Mouse (Mus musculus): ENCODE results near the gene Usp7. TPM values are rescaled to one million over a fixed set of nuclear protein-coding genes. Genes with fewer than 3 reads are reported as not detected.

Usp7 gene
- polyA plus RNA-seq, 1 experiment, result not detected

DNA sequence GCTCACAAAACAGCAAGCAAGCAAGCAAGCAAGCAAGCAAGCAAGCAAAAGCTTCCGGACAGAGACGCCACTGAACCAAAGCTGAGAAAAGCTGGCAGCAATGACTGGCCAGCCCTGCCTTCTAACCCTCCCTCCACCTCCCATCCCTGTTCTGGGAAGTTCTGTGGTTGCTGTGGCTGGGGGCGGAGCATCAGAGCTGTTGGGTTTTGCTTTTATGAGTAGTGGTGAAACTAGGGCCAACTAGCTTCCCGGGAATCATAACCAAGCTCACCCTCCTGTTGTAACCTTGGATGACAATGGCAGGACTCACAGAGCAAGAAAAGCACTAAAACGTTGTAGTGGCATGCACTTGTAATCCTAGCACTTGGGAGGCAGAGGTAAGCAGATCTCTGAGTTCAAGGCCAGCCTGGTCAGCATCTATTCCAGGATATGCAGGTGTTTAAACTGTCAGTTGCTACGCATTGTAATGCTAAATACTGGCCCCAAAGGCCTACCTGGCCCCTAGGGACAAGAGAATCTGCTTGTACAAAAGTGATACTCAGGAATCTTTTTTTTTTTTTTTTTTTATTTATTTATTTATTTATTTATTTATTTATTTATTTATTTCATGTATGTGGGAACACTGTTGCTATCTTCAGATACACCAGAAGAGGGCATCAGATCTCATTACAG lies 43.8 kb downstream of the Usp7 start:
- Histone ChIP-seq H3K27ac (ENCODE audit: insufficient read depth, low read depth, low read length) (no peak overlapping the region), H3K4me1 (ENCODE audit: control insufficient read depth, insufficient read depth, low read length) (no peaks in the 10 kb centered on the region), H3K4me3 (ENCODE audit: insufficient read depth, low read depth, low read length) (no peak overlapping the region)
- 80% methylated on average over 6 of the region's 6 CpGs for WGBS
- TF ChIP-seq POLR2A (IDR thresholded peaks at IDR 0.05; ENCODE audit: insufficient read depth, low read depth, low read length), result no peak

DNA sequence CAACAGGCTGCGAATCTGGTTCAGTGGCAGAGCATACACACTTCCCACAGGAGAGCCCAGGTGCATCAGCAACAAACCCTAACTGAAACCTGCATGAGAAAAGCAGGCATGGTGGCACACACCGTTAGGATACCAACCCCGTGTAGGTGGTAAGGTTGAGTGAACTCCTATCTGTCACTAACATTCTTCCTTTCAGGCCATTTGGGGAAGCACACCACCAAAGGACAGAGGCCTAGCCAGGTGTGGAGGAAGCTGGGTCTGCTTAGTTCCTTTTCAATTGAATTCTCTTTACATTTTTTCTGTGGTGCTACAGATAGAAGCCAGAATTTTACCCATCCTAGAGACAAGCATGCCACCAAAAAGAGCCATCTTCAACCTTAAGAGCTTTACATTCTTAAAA lies 44.3 kb downstream of the Usp7 start:
- 94% methylated on average over 3 of the region's 3 CpGs for WGBS
- H3K4me3 ChIP-seq (ENCODE audit: insufficient read depth, low read depth, low read length), result no peak overlapping the region
- H3K27ac ChIP-seq (ENCODE audit: insufficient read depth, low read depth, low read length), result no peak overlapping the region
- no peak for TF ChIP-seq POLR2A (IDR thresholded peaks at IDR 0.05; ENCODE audit: insufficient read depth, low read depth, low read length)
- no peak for TF ChIP-seq CTCF (IDR thresholded peaks at IDR 0.05; ENCODE audit: insufficient read depth, low read depth, low read length)
- no peaks in the 10 kb centered on the region for H3K4me1 ChIP-seq (ENCODE audit: control insufficient read depth, insufficient read depth, low read length)

DNA sequence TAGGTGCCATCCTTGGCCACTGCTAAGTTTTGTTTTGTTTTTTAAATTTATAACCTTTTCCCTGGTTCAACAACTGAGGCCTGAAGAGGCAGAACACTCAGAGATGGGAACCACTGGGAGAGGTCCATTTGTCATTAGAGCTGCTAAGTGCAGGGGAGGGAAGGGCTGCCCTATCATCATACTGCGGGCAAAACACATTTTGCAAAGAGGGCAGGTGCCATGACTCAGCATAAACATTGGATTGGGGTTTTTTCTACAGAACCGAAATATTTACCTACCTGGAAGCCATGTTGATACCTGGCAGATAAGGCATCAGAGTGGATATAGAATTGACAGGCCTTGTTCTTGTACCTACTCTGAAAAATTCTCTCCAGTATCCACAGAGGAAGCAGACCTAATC lies 45.6 kb downstream of the Usp7 start:
- TF ChIP-seq CTCF (IDR thresholded peaks at IDR 0.05; ENCODE audit: insufficient read depth, low read depth, low read length) (no peak), POLR2A (IDR thresholded peaks at IDR 0.05; ENCODE audit: insufficient read depth, low read depth, low read length) (no peak)
- Histone ChIP-seq H3K27ac (ENCODE audit: insufficient read depth, low read depth, low read length) (no peak overlapping the region), H3K4me3 (ENCODE audit: insufficient read depth, low read depth, low read length) (no peak overlapping the region), H3K4me1 (ENCODE audit: control insufficient read depth, insufficient read depth, low read length) (no peaks in the 10 kb centered on the region)
- WGBS, result 84% methylated on average over 2 of the region's 2 CpGs

DNA sequence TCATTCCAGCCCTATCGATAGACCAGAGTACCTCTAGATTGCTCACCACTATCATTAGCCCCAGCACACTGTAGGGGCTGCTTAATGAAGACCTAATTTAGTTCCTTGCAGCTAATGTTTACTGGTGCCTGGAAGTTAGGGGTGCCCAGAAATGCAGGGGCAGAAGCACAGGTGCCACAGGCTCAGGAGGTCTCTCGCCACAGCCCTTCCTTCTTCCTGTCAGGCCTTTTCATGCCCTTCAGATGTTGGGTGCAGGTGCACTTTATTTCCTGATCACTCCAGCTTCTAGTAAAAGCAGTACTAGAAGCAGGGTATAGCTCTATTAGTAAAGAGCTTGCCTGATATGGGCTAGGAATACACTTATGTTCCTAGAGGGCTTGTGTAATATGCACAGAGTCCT lies 46.4 kb downstream of the Usp7 start:
- WGBS, result 80% methylated on average over 2 of the region's 2 CpGs
- TF ChIP-seq POLR2A (IDR thresholded peaks at IDR 0.05; ENCODE audit: insufficient read depth, low read depth, low read length) (no peak), CTCF (IDR thresholded peaks at IDR 0.05; ENCODE audit: insufficient read depth, low read depth, low read length) (no peak)
- no peak overlapping the region for H3K27ac ChIP-seq (ENCODE audit: insufficient read depth, low read depth, low read length)
- no peaks in the 10 kb centered on the region for H3K4me1 ChIP-seq (ENCODE audit: control insufficient read depth, insufficient read depth, low read length)
- H3K4me3 ChIP-seq (ENCODE audit: insufficient read depth, low read depth, low read length), result no peak overlapping the region

DNA sequence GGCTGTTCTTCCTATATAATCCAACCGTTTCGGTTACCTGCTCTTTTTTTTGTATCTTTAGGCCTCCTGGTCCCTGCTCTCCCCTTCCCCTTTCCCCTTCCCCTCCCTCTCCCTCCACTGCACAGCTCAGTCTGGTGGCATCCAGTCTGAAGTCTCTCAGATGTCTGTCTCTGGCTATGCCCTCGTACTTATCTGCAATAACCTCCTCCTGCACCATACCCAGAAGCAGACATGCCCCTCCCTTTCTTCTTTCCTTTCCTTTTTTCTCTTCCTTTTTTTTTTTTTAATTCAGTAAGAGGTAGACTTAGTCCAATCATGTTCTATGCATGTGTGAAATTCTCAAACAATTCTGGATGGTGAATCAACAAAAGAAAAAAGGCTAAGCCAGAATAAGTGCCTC lies 48.1 kb downstream of the Usp7 start:
- 78% methylated on average over 3 of the region's 3 CpGs for WGBS
- no peak overlapping the region for H3K27ac ChIP-seq (ENCODE audit: insufficient read depth, low read depth, low read length)
- no peaks in the 10 kb centered on the region for H3K4me1 ChIP-seq (ENCODE audit: control insufficient read depth, insufficient read depth, low read length)
- no peak for TF ChIP-seq CTCF (IDR thresholded peaks at IDR 0.05; ENCODE audit: insufficient read depth, low read depth, low read length)
- TF ChIP-seq POLR2A (IDR thresholded peaks at IDR 0.05; ENCODE audit: insufficient read depth, low read depth, low read length), result no peak
- no peak overlapping the region for H3K4me3 ChIP-seq (ENCODE audit: insufficient read depth, low read depth, low read length)

DNA sequence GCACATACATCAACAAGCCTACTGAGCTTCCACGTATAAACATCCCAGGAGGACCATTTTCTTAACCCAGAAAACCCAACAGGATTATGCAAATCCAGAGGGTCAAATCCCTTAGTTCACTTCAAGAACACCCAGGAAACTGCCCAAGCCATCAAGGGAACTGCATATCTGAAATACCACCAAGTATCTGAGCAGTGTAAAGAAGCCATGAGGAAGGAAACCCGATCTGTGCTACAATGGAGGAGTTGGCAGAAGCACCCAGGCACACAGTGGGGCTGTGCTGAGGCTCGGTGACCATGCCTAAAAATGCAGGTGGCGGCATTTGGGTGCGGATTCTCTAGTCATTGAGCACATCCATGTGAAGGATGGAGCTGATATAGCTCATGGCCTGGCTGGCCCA lies 50.4 kb downstream of the Usp7 start:
- Histone ChIP-seq H3K4me3 (ENCODE audit: insufficient read depth, low read depth, low read length) (no peak overlapping the region), H3K27ac (ENCODE audit: insufficient read depth, low read depth, low read length) (no peak overlapping the region), H3K4me1 (ENCODE audit: control insufficient read depth, insufficient read depth, low read length) (no peaks in the 10 kb centered on the region)
- 82% methylated on average over 5 of the region's 5 CpGs for WGBS
- TF ChIP-seq CTCF (IDR thresholded peaks at IDR 0.05; ENCODE audit: insufficient read depth, low read depth, low read length) (no peak), POLR2A (IDR thresholded peaks at IDR 0.05; ENCODE audit: insufficient read depth, low read depth, low read length) (no peak)

DNA sequence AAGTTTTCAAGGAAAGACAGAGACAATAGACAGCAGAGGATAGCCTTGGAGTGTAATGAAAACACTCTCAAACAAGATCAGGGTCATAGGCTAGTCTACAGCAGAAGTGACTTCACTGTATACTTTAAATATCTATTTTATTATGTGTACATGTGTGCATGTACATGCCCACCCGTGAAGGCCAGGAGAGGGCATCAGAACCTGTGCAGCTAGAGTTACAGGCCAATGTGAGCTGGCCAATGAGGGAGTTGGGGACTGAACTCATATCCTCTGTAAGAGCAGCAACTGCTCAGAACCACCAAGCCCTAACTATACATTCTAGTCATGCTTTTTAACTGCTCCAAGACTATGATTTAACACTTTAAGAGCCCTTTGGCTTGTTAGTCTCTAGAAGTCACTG lies 51.0 kb downstream of the Usp7 start:
- Histone ChIP-seq H3K27ac (ENCODE audit: insufficient read depth, low read depth, low read length) (no peak overlapping the region), H3K4me3 (ENCODE audit: insufficient read depth, low read depth, low read length) (no peak overlapping the region), H3K4me1 (ENCODE audit: control insufficient read depth, insufficient read depth, low read length) (peaks cover under 1% of the 10 kb centered on the region; the same call in 1 of the 2 replicates)
- TF ChIP-seq POLR2A (IDR thresholded peaks at IDR 0.05; ENCODE audit: insufficient read depth, low read depth, low read length) (no peak), CTCF (IDR thresholded peaks at IDR 0.05; ENCODE audit: insufficient read depth, low read depth, low read length) (no peak)
- WGBS, result 63% methylated on average over 1 of the region's 1 CpGs

DNA sequence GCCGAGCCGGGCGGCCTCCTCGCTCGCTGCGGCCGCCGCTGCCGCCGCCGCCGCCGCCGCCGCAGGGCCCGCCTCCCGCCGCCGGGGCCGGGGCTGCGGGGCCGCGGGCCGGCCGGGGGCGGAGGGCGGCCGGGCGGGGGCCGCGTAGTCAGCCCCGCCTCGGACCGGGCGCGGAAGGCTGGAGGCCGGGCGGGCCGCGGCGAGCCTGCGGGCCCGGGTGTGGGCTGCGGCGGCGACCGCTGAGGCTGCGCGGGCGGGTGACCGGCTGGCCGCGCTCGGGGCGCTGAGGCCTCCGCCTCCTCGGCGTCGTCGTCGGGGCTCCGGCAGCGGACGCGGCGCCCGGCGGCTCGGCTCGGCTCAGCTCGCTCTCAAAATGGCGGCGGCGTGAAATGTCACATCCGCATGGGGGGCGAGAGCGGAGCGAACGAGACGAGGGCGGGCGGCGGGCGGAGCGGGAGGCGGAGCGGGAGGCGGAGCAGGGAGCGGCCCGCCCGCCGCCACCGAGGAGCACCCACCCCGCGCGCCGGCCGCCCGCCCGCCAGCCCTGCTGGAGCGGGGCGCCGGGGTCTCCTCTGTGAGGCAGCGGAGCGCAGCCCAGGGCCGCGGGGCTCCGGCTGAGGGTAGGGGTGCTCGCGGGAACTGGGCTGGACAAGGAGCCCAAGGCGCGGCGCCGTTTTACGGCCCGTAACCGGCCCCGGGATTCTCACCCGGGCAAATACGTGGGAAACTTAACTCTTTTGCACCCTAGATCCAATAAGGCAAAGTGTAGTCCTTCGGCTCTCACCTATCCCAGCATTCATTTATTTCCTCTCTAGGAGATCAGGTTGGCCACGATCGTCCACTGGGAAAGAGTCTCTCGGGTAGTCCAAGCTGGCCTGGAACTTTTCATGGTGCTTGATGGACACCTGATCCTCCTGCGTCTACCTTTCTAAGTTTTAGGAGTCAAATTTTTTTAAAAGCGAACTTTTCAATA lies 53.3 kb downstream of the Usp7 start:
- Histone ChIP-seq H3K4me1 (ENCODE audit: control insufficient read depth, insufficient read depth, low read length) (peaks cover 12% of the 10 kb centered on the region), H3K27ac (ENCODE audit: insufficient read depth, low read depth, low read length) (peak overlapping the region; percentile 92), H3K4me3 (ENCODE audit: insufficient read depth, low read depth, low read length) (peak overlapping the region; percentile 99)
- TF ChIP-seq CTCF (IDR thresholded peaks at IDR 0.05; ENCODE audit: insufficient read depth, low read depth, low read length) (no peak), POLR2A (IDR thresholded peaks at IDR 0.05; ENCODE audit: insufficient read depth, low read depth, low read length) (peak; percentile 48; the same call in 1 of the 2 replicates)
- 15% methylated on average over 113 of the region's 126 CpGs for WGBS
